Mouse (Mus musculus) heart, embryonic 11.5 days (tissue): ENCODE results near the gene Shld2. TPM values are rescaled to one million over a fixed set of nuclear protein-coding genes. Genes with fewer than 3 reads are reported as not detected.
A peak's percentile ranks its signal among the peaks of the same experiment; 100 is the strongest.
"Not testable (repeated sequence)": the region's sequence is repeated elsewhere in the genome, so short reads cannot be mapped to it uniquely, and the experiment has no call there.

Experiments
- ATAC-seq: fragments of 200-750 bp; cut with Nextera tagmentation; replicated peaks from 2 replicates; pipeline ENCODE4 v1.8.0; 2017; ENCODE audit warnings: moderate library complexity; ENCODE audit not compliant: insufficient number of reproducible peaks, low FRiP score, low TSS enrichment
- H3K27ac ChIP-seq: fragments of 300-500 bp; sonication (generic); 2 replicates; pipeline ENCODE4 v1.5.1; 2014; ENCODE audit warnings: mild to moderate bottlenecking, low read depth, low read length
- H3K27me3 ChIP-seq: fragments of 300-500 bp; sonication (generic); 2 replicates; pipeline ENCODE4 v1.6.1; 2014; ENCODE audit warnings: mild to moderate bottlenecking, low read length, mixed read lengths; ENCODE audit not compliant: control insufficient read depth, insufficient read depth
- H3K36me3 ChIP-seq: fragments of 300-500 bp; sonication (generic); 2 replicates; pipeline ENCODE4 v1.6.1; 2014; ENCODE audit warnings: mild to moderate bottlenecking, low read length, moderate library complexity, mixed read lengths; ENCODE audit not compliant: control insufficient read depth, insufficient read depth
- H3K4me1 ChIP-seq: fragments of 300-500 bp; sonication (generic); 2 replicates; pipeline ENCODE4 v1.6.1; 2014; ENCODE audit warnings: low read length; ENCODE audit not compliant: control insufficient read depth, insufficient read depth
- H3K4me2 ChIP-seq: fragments of 300-500 bp; sonication (generic); 2 replicates; pipeline ENCODE4 v1.6.1; 2014; ENCODE audit warnings: mild to moderate bottlenecking, moderate library complexity
- H3K4me3 ChIP-seq: fragments of 300-500 bp; sonication (generic); 2 replicates; pipeline ENCODE4 v1.5.1; 2014; ENCODE audit warnings: low read depth, low read length
- H3K9ac ChIP-seq: fragments of 300-500 bp; sonication (generic); 2 replicates; pipeline ENCODE4 v1.6.1; 2014; ENCODE audit warnings: mild to moderate bottlenecking, low read depth, low read length, moderate library complexity
- H3K9me3 ChIP-seq: fragments of 300-500 bp; sonication (generic); replicated peaks from 2 replicates; pipeline ENCODE4 v1.6.1; 2016; ENCODE audit warnings: low read length; ENCODE audit not compliant: control insufficient read depth
- WGBS: fragments of 180-500 bp; shearing (Covaris S2); extraction: QIAGEN DNeasy Blood & Tissue Kit; methylation state at CpG from one replicate; pipeline ENCODE4 v1.1.7; 2014; ENCODE audit not compliant: insufficient replicate concordance; 5-methylcytosine and 5-hydroxymethylcytosine counted together
- polyA plus RNA-seq: library from polyadenylated mRNA; unstranded; fragments of >200 nt; fragmentation: Nextera tagmentation; extraction: Ambion mirVana; gene quantifications from 2 replicates; pipeline ENCODE4 v1.2.1, GENCODE M21; 2014

Gene Shld2
- polyA plus RNA-seq, 1 experiment from 2014 or later, result 6.9 TPM

GRCm38 (mm10) chr14:34314383-34314782, 4.1 kb upstream of the Shld2 start:
- not testable (repeated sequence) for ATAC-seq, H3K4me2 ChIP-seq, H3K9me3 ChIP-seq, H3K27ac ChIP-seq, H3K36me3 ChIP-seq, H3K4me3 ChIP-seq, H3K9ac ChIP-seq, H3K27me3 ChIP-seq
- WGBS, result 82% methylated on average over 8 of the region's 8 CpGs
- H3K4me1 ChIP-seq, result peaks cover 15% of the 10 kb centered on the region

GRCm38 (mm10) chr14:34313612-34314011, 3.3 kb upstream of the Shld2 start:
- no peaks in the 10 kb centered on the region for H3K27me3 ChIP-seq
- no peak overlapping the region for H3K27ac ChIP-seq
- no peak overlapping the region for H3K4me3 ChIP-seq
- H3K9ac ChIP-seq, result no peak overlapping the region
- 49% methylated on average over 3 of the region's 3 CpGs for WGBS
- H3K4me2 ChIP-seq, result no peak overlapping the region; the same call in 1 of the 2 replicates
- no peaks in the 10 kb centered on the region for H3K36me3 ChIP-seq
- no peaks in the 10 kb centered on the region for H3K9me3 ChIP-seq
- peaks cover 15% of the 10 kb centered on the region for H3K4me1 ChIP-seq
- ATAC-seq, result no peak

GRCm38 (mm10) chr14:34312339-34313048, 2.2 kb upstream of the Shld2 start:
- Histone ChIP-seq H3K9me3 (no peaks in the 10 kb centered on the region), H3K4me3 (peak overlapping the region; percentile 72), H3K4me1 (peaks cover 15% of the 10 kb centered on the region), H3K27ac (no peak overlapping the region), H3K27me3 (no peaks in the 10 kb centered on the region), H3K36me3 (no peaks in the 10 kb centered on the region), H3K4me2 (peak overlapping the region; percentile 92), H3K9ac (peak overlapping the region; percentile 50)
- WGBS, result 30% methylated on average over 5 of the region's 6 CpGs
- no peak for ATAC-seq

- H3K9ac ChIP-seq, result peak overlapping the region; percentile 96
These were observed 1.4 kb upstream of the Shld2 start for GRCm38 (mm10) chr14:34311691-34312090.

GRCm38 (mm10) chr14:34311021-34311631, 833 bp upstream of the Shld2 start:
- WGBS, result under 1% methylated on average over 47 of the region's 47 CpGs
- H3K9ac ChIP-seq, result peak overlapping the region; percentile 96
- no peaks in the 10 kb centered on the region for H3K9me3 ChIP-seq
- ATAC-seq, result peak; percentile 39; the same call in 1 of the 2 replicates
- H3K4me1 ChIP-seq, result peaks cover 15% of the 10 kb centered on the region
- peak overlapping the region; percentile 92 for H3K4me2 ChIP-seq
- H3K27me3 ChIP-seq, result no peaks in the 10 kb centered on the region
- H3K36me3 ChIP-seq, result no peaks in the 10 kb centered on the region
- peak overlapping the region; percentile 72 for H3K4me3 ChIP-seq
- peak overlapping the region; percentile 98 for H3K27ac ChIP-seq

More at GRCm38 (mm10) chr14:34311691-34312090, 1.4 kb upstream of the Shld2 start:
- Histone ChIP-seq H3K27ac (0 out of 2 replicates have a peak overlapping the region, but pooled peaks have one; percentile 98), H3K4me1 (peaks cover 15% of the 10 kb centered on the region), H3K4me2 (peak overlapping the region; percentile 92), H3K27me3 (no peaks in the 10 kb centered on the region), H3K4me3 (peak overlapping the region; percentile 72), H3K9me3 (no peaks in the 10 kb centered on the region), H3K36me3 (no peaks in the 10 kb centered on the region)
- WGBS, result 2% methylated on average over 4 of the region's 4 CpGs
- ATAC-seq, result no peak

- Histone ChIP-seq H3K4me3 (peak overlapping the region; percentile 72), H3K4me1 (peaks cover 15% of the 10 kb centered on the region), H3K27me3 (no peaks in the 10 kb centered on the region), H3K36me3 (no peaks in the 10 kb centered on the region), H3K9me3 (no peaks in the 10 kb centered on the region), H3K4me2 (peak overlapping the region; percentile 92), H3K9ac (peak overlapping the region; percentile 84), H3K27ac (peak overlapping the region; percentile 98)
- WGBS, result 7% methylated on average over 5 of the region's 5 CpGs
- ATAC-seq, result no peak
These were observed 423 bp downstream of the Shld2 start for GRCm38 (mm10) chr14:34309907-34310233.

GRCm38 (mm10) chr14:34309266-34309665, 1.0 kb downstream of the Shld2 start:
- Histone ChIP-seq H3K4me2 (peak overlapping the region; percentile 92), H3K36me3 (no peaks in the 10 kb centered on the region), H3K27ac (no peak overlapping the region), H3K4me1 (peaks cover 15% of the 10 kb centered on the region), H3K9me3 (no peaks in the 10 kb centered on the region), H3K9ac (peak overlapping the region; percentile 84; the same call in 1 of the 2 replicates), H3K4me3 (peak overlapping the region; percentile 72; the same call in 1 of the 2 replicates), H3K27me3 (no peaks in the 10 kb centered on the region)
- WGBS, result 86% methylated on average over 4 of the region's 4 CpGs
- no peak for ATAC-seq

GRCm38 (mm10) chr14:34303265-34303680, 7.0 kb downstream of the Shld2 start:
- no peak overlapping the region for H3K4me3 ChIP-seq
- no peak overlapping the region for H3K27ac ChIP-seq
- no peak overlapping the region for H3K4me2 ChIP-seq
- no peak overlapping the region for H3K9ac ChIP-seq
- H3K36me3 ChIP-seq, result no peaks in the 10 kb centered on the region
- H3K9me3 ChIP-seq, result no peaks in the 10 kb centered on the region
- no peak for ATAC-seq
- 31% methylated on average over 5 of the region's 5 CpGs for WGBS
- no peaks in the 10 kb centered on the region for H3K4me1 ChIP-seq
- H3K27me3 ChIP-seq, result no peaks in the 10 kb centered on the region
